Mouse (Mus musculus): ENCODE results near the gene Sec22c. TPM values are rescaled to one million over a fixed set of nuclear protein-coding genes. Genes with fewer than 3 reads are reported as not detected.

Sec22c gene
- 9.3 and 11.2 TPM in 2 replicates for polyA plus RNA-seq (2011; ENCODE audit: insufficient read length, low read depth, missing spikeins)

- peak within 1 kb of the TSS; percentile 6 for H3K27ac ChIP-seq (ENCODE audit: insufficient read depth, low read length)
- no peak for TF ChIP-seq CTCF (IDR thresholded peaks at IDR 0.05; ENCODE audit: borderline replicate concordance, insufficient read depth, low read length)
- peak; percentile 56 for TF ChIP-seq POLR2A (IDR thresholded peaks at IDR 0.05; ENCODE audit: low read depth, low read length)
- H3K4me1 ChIP-seq (ENCODE audit: control insufficient read depth, insufficient read depth, low read length) = peaks cover 6% of the 10 kb centered on the region; the same call in 1 of the 2 replicates
- peak within 1 kb of the TSS; percentile 47 for H3K4me3 ChIP-seq (ENCODE audit: insufficient read depth, low read length)
Observed at GRCm38 (mm10) chr9:121704646-121705625, at the start of gene Sec22c. Sec22c (minus strand) TSS chr9:121705490.

- H3K27ac ChIP-seq (ENCODE audit: insufficient read depth, low read length) = no peak overlapping the region
- TF ChIP-seq CTCF (IDR thresholded peaks at IDR 0.05; ENCODE audit: borderline replicate concordance, insufficient read depth, low read length) = no peak
- no peak for TF ChIP-seq POLR2A (IDR thresholded peaks at IDR 0.05; ENCODE audit: low read depth, low read length)
- no peak overlapping the region for H3K4me3 ChIP-seq (ENCODE audit: insufficient read depth, low read length)
- peaks cover 7% of the 10 kb centered on the region for H3K4me1 ChIP-seq (ENCODE audit: control insufficient read depth, insufficient read depth, low read length)
Observed at GRCm38 (mm10) chr9:121754624-121755023, 49.3 kb upstream of the Sec22c start.

- no peak overlapping the region for H3K27ac ChIP-seq (ENCODE audit: insufficient read depth, low read length)
- TF ChIP-seq CTCF (IDR thresholded peaks at IDR 0.05; ENCODE audit: borderline replicate concordance, insufficient read depth, low read length) = no peak
- H3K4me3 ChIP-seq (ENCODE audit: insufficient read depth, low read length) = no peak overlapping the region
- H3K4me1 ChIP-seq (ENCODE audit: control insufficient read depth, insufficient read depth, low read length) = peaks cover 6% of the 10 kb centered on the region
Observed at GRCm38 (mm10) chr9:121752774-121753173, 47.5 kb upstream of the Sec22c start.

- Histone ChIP-seq H3K4me1 (ENCODE audit: control insufficient read depth, insufficient read depth, low read length) (no peaks in the 10 kb centered on the region), H3K4me3 (ENCODE audit: insufficient read depth, low read length) (no peak overlapping the region), H3K27ac (ENCODE audit: insufficient read depth, low read length) (no peak overlapping the region)
- TF ChIP-seq CTCF (IDR thresholded peaks at IDR 0.05; ENCODE audit: borderline replicate concordance, insufficient read depth, low read length) = no peak
- no peak for TF ChIP-seq POLR2A (IDR thresholded peaks at IDR 0.05; ENCODE audit: low read depth, low read length)
Observed at GRCm38 (mm10) chr9:121744051-121744450, 38.8 kb upstream of the Sec22c start.

- Histone ChIP-seq H3K27ac (ENCODE audit: insufficient read depth, low read length) (no peak overlapping the region), H3K4me3 (ENCODE audit: insufficient read depth, low read length) (no peak overlapping the region), H3K4me1 (ENCODE audit: control insufficient read depth, insufficient read depth, low read length) (no peaks in the 10 kb centered on the region)
- TF ChIP-seq POLR2A (IDR thresholded peaks at IDR 0.05; ENCODE audit: low read depth, low read length) (no peak), CTCF (IDR thresholded peaks at IDR 0.05; ENCODE audit: borderline replicate concordance, insufficient read depth, low read length) (no peak)
Observed at GRCm38 (mm10) chr9:121741168-121741567, 35.9 kb upstream of the Sec22c start.

DNA sequence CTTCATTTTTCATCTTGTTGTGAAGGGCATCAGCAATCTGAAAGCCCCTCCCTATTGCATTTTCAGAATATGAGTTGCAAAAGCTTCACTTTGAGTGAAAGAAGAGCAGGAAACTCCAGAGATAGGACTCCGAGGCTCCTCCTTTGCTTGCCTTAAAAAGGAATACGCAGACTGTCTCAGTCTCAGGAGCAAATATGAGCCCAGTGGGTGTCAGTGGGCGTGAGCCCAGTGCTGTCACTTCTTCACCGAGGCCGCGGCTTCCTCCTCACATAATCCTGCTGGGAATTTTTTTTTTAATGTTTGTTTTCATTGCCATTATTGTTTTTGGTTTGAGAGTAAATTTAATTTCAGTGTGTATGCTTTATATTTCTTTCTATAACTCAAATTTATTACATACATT is 35.2 kb upstream of the Sec22c start:
- TF ChIP-seq CTCF (IDR thresholded peaks at IDR 0.05; ENCODE audit: borderline replicate concordance, insufficient read depth, low read length) = no peak
- TF ChIP-seq POLR2A (IDR thresholded peaks at IDR 0.05; ENCODE audit: low read depth, low read length) = no peak
- H3K27ac ChIP-seq (ENCODE audit: insufficient read depth, low read length) = no peak overlapping the region
- H3K4me1 ChIP-seq (ENCODE audit: control insufficient read depth, insufficient read depth, low read length) = no peaks in the 10 kb centered on the region
- no peak overlapping the region for H3K4me3 ChIP-seq (ENCODE audit: insufficient read depth, low read length)

DNA sequence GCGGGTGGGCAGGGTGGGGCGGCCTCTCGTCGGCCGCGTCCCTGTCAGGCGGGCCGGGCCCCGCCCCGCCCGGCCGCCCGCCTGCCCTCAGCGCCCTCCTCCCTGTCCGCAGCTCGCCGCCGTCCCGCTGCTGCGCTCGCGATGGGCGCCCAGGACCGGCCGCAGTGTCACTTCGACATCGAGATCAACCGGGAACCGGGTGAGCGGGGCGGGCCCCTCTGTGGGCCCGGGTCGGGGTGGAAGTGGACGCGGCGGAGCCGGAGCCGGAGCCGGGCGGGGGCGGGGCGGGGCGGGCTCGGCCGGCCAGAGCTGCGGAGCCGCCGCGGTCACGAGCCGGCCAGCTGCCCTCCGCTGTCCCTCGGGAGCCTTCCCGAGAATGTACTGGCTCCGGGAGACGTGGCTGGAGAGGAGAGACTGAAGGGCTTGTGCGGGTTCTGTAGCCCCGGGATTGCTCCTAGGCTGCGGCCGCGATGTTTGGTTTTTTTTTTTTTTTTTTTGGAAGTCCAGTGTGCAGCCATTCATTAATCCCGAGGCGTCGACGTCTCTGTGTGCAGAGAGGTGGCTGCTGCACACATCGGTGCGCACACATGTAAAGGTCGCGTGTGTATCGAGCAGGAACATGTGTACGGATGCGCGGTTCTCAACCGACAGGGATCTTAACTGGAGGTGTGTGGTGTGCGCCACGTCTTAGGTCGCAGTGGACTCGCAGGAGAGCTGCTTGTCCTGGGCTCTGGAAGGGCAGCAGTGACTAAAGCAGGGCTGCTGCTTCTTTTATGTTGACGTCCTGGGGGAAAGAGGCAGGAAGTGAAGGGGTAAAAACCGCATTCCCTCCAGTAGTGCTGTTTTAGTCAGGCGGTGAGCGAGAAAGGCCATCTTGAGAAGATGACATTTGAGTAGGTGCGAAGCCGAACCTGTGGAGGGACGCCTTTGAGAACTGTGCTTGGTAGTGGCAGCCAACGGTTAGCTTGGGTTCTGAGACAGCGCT is 14.3 kb upstream of the Sec22c start:
- Histone ChIP-seq H3K27ac (ENCODE audit: insufficient read depth, low read length) (peak overlapping the region; percentile 79), H3K4me3 (ENCODE audit: insufficient read depth, low read length) (peak overlapping the region; percentile 74), H3K4me1 (ENCODE audit: control insufficient read depth, insufficient read depth, low read length) (peaks cover 4% of the 10 kb centered on the region; the same call in 1 of the 2 replicates)
- TF ChIP-seq CTCF (IDR thresholded peaks at IDR 0.05; ENCODE audit: borderline replicate concordance, insufficient read depth, low read length) = no peak
- peak; percentile 56 for TF ChIP-seq POLR2A (IDR thresholded peaks at IDR 0.05; ENCODE audit: low read depth, low read length)

GRCm38 (mm10) chr9:121718792-121719318 is 13.6 kb upstream of the Sec22c start, which contains the start of gene Nktr:
Nktr (plus strand) TSS chr9:121719169.
- Histone ChIP-seq H3K4me3 (ENCODE audit: insufficient read depth, low read length) (peak within 1 kb of the TSS; percentile 74), H3K4me1 (ENCODE audit: control insufficient read depth, insufficient read depth, low read length) (peaks cover 4% of the 10 kb centered on the region; the same call in 1 of the 2 replicates), H3K27ac (ENCODE audit: insufficient read depth, low read length) (peak within 1 kb of the TSS; percentile 91)
- peak; percentile 86 for TF ChIP-seq POLR2A (IDR thresholded peaks at IDR 0.05; ENCODE audit: low read depth, low read length)
- TF ChIP-seq CTCF (IDR thresholded peaks at IDR 0.05; ENCODE audit: borderline replicate concordance, insufficient read depth, low read length) = no peak
